Mouse (Mus musculus) embryonic stem cell, embryonic (primary cell): ENCODE results near the gene Fgfr2.

Experiments
- CTCF ChIA-PET, 4 experiments: fragments of 300-600 bp in 2 of 4; fragments of 350-600 bp in 2 of 4; sonication (Branson Sonifier 250); formaldehyde crosslinking; loops; one replicate each; lab custom pipeline; 2022; ENCODE audit warnings: inconsistent platforms in 2 of 4; lab: Charles Lee
- POLR2A ChIA-PET, 4 experiments: fragments of 300-600 bp in 2 of 4; fragments of 350-600 bp in 2 of 4; sonication (Branson Sonifier 250); formaldehyde crosslinking; loops; one replicate each; lab custom pipeline; 2022; ENCODE audit warnings: antibody characterized with exemption in 4 of 4, inconsistent platforms in 1 of 4; lab: Charles Lee

Fgfr2 gene

GRCm38 (mm10) chr7:132211920-132212701 is 911.0 kb downstream of the Fgfr2 start:
- CTCF ChIA-PET, result interaction anchor here in 3 of 4 experiments (0.5 to 3.0 kb wide), 4 partner anchors 14 to 1511 kb away, joined by 4 to 18 read pairs (median 10); no protein-coding TSS in a partner anchor

GRCm38 (mm10) chr7:132210616-132211015 is 912.5 kb downstream of the Fgfr2 start:
- ChIA-PET POLR2A (no interaction called here), CTCF (no interaction called here)

More at GRCm38 (mm10) chr7:132211920-132212701, 911.0 kb downstream of the Fgfr2 start:
- POLR2A ChIA-PET, result no interaction called here

GRCm38 (mm10) chr7:132208946-132209651 is 914.1 kb downstream of the Fgfr2 start:
- POLR2A ChIA-PET, result no interaction called here

GRCm38 (mm10) chr7:132204073-132204612 is 919.0 kb downstream of the Fgfr2 start:
- POLR2A ChIA-PET, result no interaction called here
- CTCF ChIA-PET, result no interaction called here

More at GRCm38 (mm10) chr7:132208946-132209651, 914.1 kb downstream of the Fgfr2 start:
- CTCF ChIA-PET, result interaction anchor here in 3 of 4 experiments (0.6 to 1.0 kb wide), 3 partner anchors 10 to 430 kb away, joined by 3 to 8 read pairs (median 3); no protein-coding TSS in a partner anchor

- ChIA-PET CTCF (interaction anchor here in 1 of 4 experiments (0.7 to 1.1 kb wide), 2 partner anchors 14 to 119 kb away, joined by 4 read pairs; no protein-coding TSS in a partner anchor), POLR2A (no interaction called here)
These were observed 923.5 kb downstream of the Fgfr2 start for GRCm38 (mm10) chr7:132199686-132200085.

GRCm38 (mm10) chr7:132198806-132199205 is 924.3 kb downstream of the Fgfr2 start:
- POLR2A ChIA-PET, result no interaction called here
- CTCF ChIA-PET, result interaction anchor here in 3 of 4 experiments (0.6 to 2.0 kb wide), 8 partner anchors 10 to 700 kb away, joined by 3 to 15 read pairs (median 4); no protein-coding TSS in a partner anchor

- POLR2A ChIA-PET, result no interaction called here
- CTCF ChIA-PET, result interaction anchor here in 1 of 4 experiments (0.5 to 2.0 kb wide), 2 partner anchors 15 to 20 kb away, joined by 3 to 13 read pairs; no protein-coding TSS in a partner anchor
These were observed 925.2 kb downstream of the Fgfr2 start for GRCm38 (mm10) chr7:132197817-132198475.

GRCm38 (mm10) chr7:132196581-132196980 is 926.6 kb downstream of the Fgfr2 start:
- ChIA-PET CTCF (no interaction called here), POLR2A (no interaction called here)

- CTCF ChIA-PET, result no interaction called here
- POLR2A ChIA-PET, result no interaction called here
These were observed 929.5 kb downstream of the Fgfr2 start for GRCm38 (mm10) chr7:132193606-132194005.

- ChIA-PET POLR2A (no interaction called here), CTCF (no interaction called here)
These were observed 935.7 kb downstream of the Fgfr2 start for GRCm38 (mm10) chr7:132187456-132187855.

GRCm38 (mm10) chr7:132183892-132184404 is 939.2 kb downstream of the Fgfr2 start:
- CTCF ChIA-PET, result no interaction called here

GRCm38 (mm10) chr7:132181586-132182198 is 941.5 kb downstream of the Fgfr2 start:
- CTCF ChIA-PET, result no interaction called here
- POLR2A ChIA-PET, result no interaction called here

More at GRCm38 (mm10) chr7:132183892-132184404, 939.2 kb downstream of the Fgfr2 start:
- POLR2A ChIA-PET, result no interaction called here

- POLR2A ChIA-PET, result interaction anchor here in 1 of 4 experiments (1.0 kb wide), 1 partner anchor 395 kb away, joined by 3 read pairs; the partner anchor contains the start of gene Oat
- CTCF ChIA-PET, result no interaction called here
These were observed 942.1 kb downstream of the Fgfr2 start for GRCm38 (mm10) chr7:132181042-132181441.

GRCm38 (mm10) chr7:132179049-132179448 is 944.1 kb downstream of the Fgfr2 start:
- POLR2A ChIA-PET, result interaction anchor here in 1 of 4 experiments (0.5 to 0.9 kb wide), 4 partner anchors 35 to 476 kb away, joined by 3 to 4 read pairs (median 3); no protein-coding TSS in a partner anchor

GRCm38 (mm10) chr7:132174787-132175186 is 948.4 kb downstream of the Fgfr2 start:
- CTCF ChIA-PET, result interaction anchor here in 1 of 4 experiments (1.4 kb wide), 1 partner anchor 38 kb away, joined by 3 read pairs; no protein-coding TSS in a partner anchor
- POLR2A ChIA-PET, result no interaction called here

More at GRCm38 (mm10) chr7:132179049-132179448, 944.1 kb downstream of the Fgfr2 start:
- CTCF ChIA-PET, result interaction anchor here in 1 of 4 experiments (0.6 kb wide), 1 partner anchor 15 kb away, joined by 4 read pairs; no protein-coding TSS in a partner anchor

- POLR2A ChIA-PET, result interaction anchor here in 2 of 4 experiments (0.6 kb wide), 2 partner anchors 192 to 993 kb away, joined by 3 read pairs; no protein-coding TSS in a partner anchor
- CTCF ChIA-PET, result interaction anchor here in 1 of 4 experiments (1.4 kb wide), 1 partner anchor 39 kb away, joined by 3 read pairs; no protein-coding TSS in a partner anchor
These were observed 948.9 kb downstream of the Fgfr2 start for GRCm38 (mm10) chr7:132174296-132174695.

GRCm38 (mm10) chr7:132172220-132172619 is 950.9 kb downstream of the Fgfr2 start:
- ChIA-PET POLR2A (interaction anchor here in 1 of 4 experiments (0.6 kb wide), 1 partner anchor 1107 kb away, joined by 3 read pairs; no protein-coding TSS in a partner anchor), CTCF (no interaction called here)
